Mouse (Mus musculus): Measurements from ENCODE around the gene Nrap. TPM values are rescaled to one million over a fixed set of nuclear protein-coding genes. Genes with fewer than 3 reads are reported as not detected.

The Nrap gene
- total and polyA plus RNA-seq, 2 experiments from 2014 or later = 0.30 to 0.37 TPM

GRCm38 (mm10) chr19:56391307-56392046 lies 1.6 kb upstream of the Nrap start:
- Histone ChIP-seq H3K36me3 (ENCODE audit: insufficient read depth, low read length) (no peaks in the 10 kb centered on the region), H3K27me3 (ENCODE audit: insufficient read depth, low read length) (0 out of 2 replicates have a peak, but pooled peaks cover 21% of the 10 kb centered on the region), H3K27ac (no peak overlapping the region), H3K9me3 (ENCODE audit: low read length) (no peaks in the 10 kb centered on the region), H3K4me3 (ENCODE audit: low read length) (no peak overlapping the region), H3K4me2 (ENCODE audit: low read depth, low read length) (no peak overlapping the region), H3K4me1 (ENCODE audit: insufficient read depth, low read length) (peaks cover 5% of the 10 kb centered on the region; the same call in 1 of the 2 replicates), H3K9ac (replicated peaks; ENCODE audit: low read length) (no peak overlapping the region)
- ATAC-seq (no peak), DNase-seq (ENCODE audit: low spot score) (no peak)
- no peak for TF ChIP-seq CTCF (IDR thresholded peaks at IDR 0.05; ENCODE audit: low read depth)
- 84% methylated on average over 6 of the region's 6 CpGs for WGBS

GRCm38 (mm10) chr19:56389176-56389575 lies 661 bp downstream of the Nrap start:
- Histone ChIP-seq H3K36me3 (ENCODE audit: insufficient read depth, low read length) (no peaks in the 10 kb centered on the region), H3K9me3 (ENCODE audit: low read length) (no peaks in the 10 kb centered on the region), H3K4me2 (ENCODE audit: low read depth, low read length) (no peak overlapping the region), H3K9ac (replicated peaks; ENCODE audit: low read length) (no peak overlapping the region), H3K27me3 (ENCODE audit: insufficient read depth, low read length) (no peaks in the 10 kb centered on the region), H3K27ac (no peak overlapping the region), H3K4me1 (ENCODE audit: insufficient read depth, low read length) (no peaks in the 10 kb centered on the region), H3K4me3 (ENCODE audit: low read length) (no peak overlapping the region)
- ATAC-seq (no peak), DNase-seq (ENCODE audit: low spot score) (no peak)
- TF ChIP-seq CTCF (IDR thresholded peaks at IDR 0.05; ENCODE audit: low read depth) = no peak
- 94% methylated on average over 11 of the region's 11 CpGs for WGBS

GRCm38 (mm10) chr19:56387726-56388302 lies 2.0 kb downstream of the Nrap start:
- H3K27me3 ChIP-seq (ENCODE audit: insufficient read depth, low read length) = no peaks in the 10 kb centered on the region
- no peak overlapping the region for H3K27ac ChIP-seq
- H3K4me1 ChIP-seq (ENCODE audit: insufficient read depth, low read length) = no peaks in the 10 kb centered on the region
- TF ChIP-seq CTCF (IDR thresholded peaks at IDR 0.05; ENCODE audit: low read depth) = no peak
- H3K4me3 ChIP-seq (ENCODE audit: low read length) = no peak overlapping the region
- DNase-seq (ENCODE audit: low spot score) (no peak), ATAC-seq (no peak)
- H3K4me2 ChIP-seq (ENCODE audit: low read depth, low read length) = no peak overlapping the region
- WGBS = 86% methylated on average over 4 of the region's 4 CpGs
- no peaks in the 10 kb centered on the region for H3K9me3 ChIP-seq (ENCODE audit: low read length)
- no peak overlapping the region for H3K9ac ChIP-seq (replicated peaks; ENCODE audit: low read length)
- no peaks in the 10 kb centered on the region for H3K36me3 ChIP-seq (ENCODE audit: insufficient read depth, low read length)

- TF ChIP-seq CTCF (IDR thresholded peaks at IDR 0.05; ENCODE audit: low read depth) = no peak
- no peak for ATAC-seq
These were observed 3.7 kb downstream of the Nrap start for GRCm38 (mm10) chr19:56386095-56386494.

GRCm38 (mm10) chr19:56385546-56385945 lies 4.3 kb downstream of the Nrap start:
- Histone ChIP-seq H3K4me3 (ENCODE audit: low read length) (no peak overlapping the region), H3K27ac (no peak overlapping the region), H3K9me3 (ENCODE audit: low read length) (no peaks in the 10 kb centered on the region), H3K36me3 (ENCODE audit: insufficient read depth, low read length) (no peaks in the 10 kb centered on the region), H3K9ac (replicated peaks; ENCODE audit: low read length) (no peak overlapping the region), H3K4me1 (ENCODE audit: insufficient read depth, low read length) (no peaks in the 10 kb centered on the region), H3K4me2 (ENCODE audit: low read depth, low read length) (no peak overlapping the region), H3K27me3 (ENCODE audit: insufficient read depth, low read length) (no peaks in the 10 kb centered on the region)
- no peak for TF ChIP-seq CTCF (IDR thresholded peaks at IDR 0.05; ENCODE audit: low read depth)
- ATAC-seq (no peak), DNase-seq (ENCODE audit: low spot score) (no peak)
- WGBS = 84% methylated on average over 5 of the region's 5 CpGs

More at GRCm38 (mm10) chr19:56386095-56386494, 3.7 kb downstream of the Nrap start:
- Histone ChIP-seq H3K27me3 (ENCODE audit: insufficient read depth, low read length) (no peaks in the 10 kb centered on the region), H3K4me2 (ENCODE audit: low read depth, low read length) (no peak overlapping the region), H3K27ac (no peak overlapping the region), H3K9ac (replicated peaks; ENCODE audit: low read length) (no peak overlapping the region), H3K4me3 (ENCODE audit: low read length) (no peak overlapping the region), H3K36me3 (ENCODE audit: insufficient read depth, low read length) (no peaks in the 10 kb centered on the region), H3K4me1 (ENCODE audit: insufficient read depth, low read length) (no peaks in the 10 kb centered on the region), H3K9me3 (ENCODE audit: low read length) (no peaks in the 10 kb centered on the region)
- DNase-seq (ENCODE audit: low spot score) = no peak
- WGBS = 90% methylated on average over 10 of the region's 10 CpGs

- DNase-seq (ENCODE audit: low spot score) (no peak), ATAC-seq (no peak)
- Histone ChIP-seq H3K9me3 (ENCODE audit: low read length) (no peaks in the 10 kb centered on the region), H3K4me3 (ENCODE audit: low read length) (no peak overlapping the region), H3K4me1 (ENCODE audit: insufficient read depth, low read length) (no peaks in the 10 kb centered on the region), H3K27me3 (ENCODE audit: insufficient read depth, low read length) (no peaks in the 10 kb centered on the region), H3K27ac (no peak overlapping the region), H3K9ac (replicated peaks; ENCODE audit: low read length) (no peak overlapping the region), H3K4me2 (ENCODE audit: low read depth, low read length) (no peak overlapping the region), H3K36me3 (ENCODE audit: insufficient read depth, low read length) (no peaks in the 10 kb centered on the region)
- WGBS = 95% methylated on average over 10 of the region's 10 CpGs
- TF ChIP-seq CTCF (IDR thresholded peaks at IDR 0.05; ENCODE audit: low read depth) = no peak
These were observed 8.4 kb downstream of the Nrap start for GRCm38 (mm10) chr19:56381407-56381806.

- no peak overlapping the region for H3K4me3 ChIP-seq (ENCODE audit: low read length)
- DNase-seq (ENCODE audit: low spot score) (no peak), ATAC-seq (no peak)
- no peak overlapping the region for H3K27ac ChIP-seq
- 80% methylated on average over 7 of the region's 7 CpGs for WGBS
- no peak for TF ChIP-seq CTCF (IDR thresholded peaks at IDR 0.05; ENCODE audit: low read depth)
- H3K27me3 ChIP-seq (ENCODE audit: insufficient read depth, low read length) = no peaks in the 10 kb centered on the region
- no peaks in the 10 kb centered on the region for H3K9me3 ChIP-seq (ENCODE audit: low read length)
- H3K9ac ChIP-seq (replicated peaks; ENCODE audit: low read length) = no peak overlapping the region
- H3K36me3 ChIP-seq (ENCODE audit: insufficient read depth, low read length) = no peaks in the 10 kb centered on the region
- H3K4me2 ChIP-seq (ENCODE audit: low read depth, low read length) = no peak overlapping the region
- H3K4me1 ChIP-seq (ENCODE audit: insufficient read depth, low read length) = no peaks in the 10 kb centered on the region
These were observed 9.5 kb downstream of the Nrap start for GRCm38 (mm10) chr19:56380341-56380740.
